Mouse (Mus musculus): ENCODE data around the gene Clpx.
"Not testable (repeated sequence)": the region's sequence is repeated elsewhere in the genome, so short reads cannot be mapped to it uniquely, and the experiment has no call there.

Clpx gene

DNA sequence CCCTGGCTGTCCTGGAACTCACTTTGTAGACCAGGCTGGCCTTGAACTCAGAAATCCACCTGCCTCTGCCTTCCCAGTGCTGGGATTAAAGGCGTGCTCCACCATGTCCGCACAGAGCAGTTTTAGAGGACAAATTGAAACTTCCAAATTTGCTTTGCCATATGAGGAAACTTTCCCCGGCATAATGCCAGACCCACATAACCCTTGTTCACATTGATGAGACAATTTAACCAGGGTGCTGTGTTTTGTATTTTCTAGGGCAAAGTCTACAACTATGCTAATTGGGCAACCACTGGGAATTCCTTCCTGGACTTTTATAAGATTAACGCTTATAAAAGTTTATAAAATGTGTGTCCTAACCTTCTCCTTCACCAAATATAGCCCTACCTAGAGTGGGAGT, 4.1 kb upstream of the Clpx start:
- in situ Hi-C loops (cut with MboI, MseI) = loop anchor here (5.0 kb wide), 1 partner anchor 52 kb away; no protein-coding TSS in a partner anchor

DNA sequence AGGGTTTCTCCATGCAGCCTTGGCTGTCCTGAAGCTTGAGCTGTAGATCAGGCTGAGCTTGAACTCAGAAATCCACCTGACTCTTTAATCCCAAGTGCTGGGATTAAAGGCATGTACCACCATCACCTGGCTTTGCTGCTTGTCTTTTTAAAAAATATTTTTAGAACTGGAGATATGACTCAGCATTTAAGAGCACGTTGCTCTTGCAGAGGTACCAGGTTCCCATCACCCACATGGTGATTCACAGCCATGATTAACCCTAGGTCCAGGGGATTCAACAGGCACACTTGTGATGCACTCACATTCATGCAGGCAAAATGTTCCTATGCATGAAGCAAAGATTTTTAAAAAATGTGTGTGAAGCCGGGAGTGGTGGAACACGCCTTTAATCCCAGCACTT, 1.6 kb upstream of the Clpx start:
- in situ Hi-C loops (cut with MboI, MseI) = loop anchor here (5.0 kb wide), 1 partner anchor 50 kb away; no protein-coding TSS in a partner anchor

DNA sequence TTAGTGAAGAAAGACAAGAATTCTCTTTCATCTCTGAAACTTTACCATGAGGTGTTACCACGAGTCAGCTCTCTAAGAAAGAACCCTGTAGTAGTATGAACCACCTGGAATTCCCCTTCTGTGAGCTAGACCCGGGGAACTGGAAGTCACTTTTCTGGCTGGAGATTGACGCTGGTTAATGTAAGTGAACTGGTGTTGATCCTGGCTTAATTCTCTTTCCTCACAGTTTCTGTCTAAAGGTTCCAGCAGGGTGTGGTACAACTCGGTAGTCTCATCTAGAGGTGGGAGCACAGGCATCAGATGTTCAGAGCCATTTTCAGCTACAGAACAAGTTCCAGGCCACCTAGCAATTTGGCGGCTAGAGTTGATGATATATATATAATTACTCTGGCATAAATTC, 941 bp upstream of the Clpx start:
- in situ Hi-C loops (cut with MboI, MseI) = loop anchor here (5.0 kb wide), 1 partner anchor 49 kb away; no protein-coding TSS in a partner anchor

DNA sequence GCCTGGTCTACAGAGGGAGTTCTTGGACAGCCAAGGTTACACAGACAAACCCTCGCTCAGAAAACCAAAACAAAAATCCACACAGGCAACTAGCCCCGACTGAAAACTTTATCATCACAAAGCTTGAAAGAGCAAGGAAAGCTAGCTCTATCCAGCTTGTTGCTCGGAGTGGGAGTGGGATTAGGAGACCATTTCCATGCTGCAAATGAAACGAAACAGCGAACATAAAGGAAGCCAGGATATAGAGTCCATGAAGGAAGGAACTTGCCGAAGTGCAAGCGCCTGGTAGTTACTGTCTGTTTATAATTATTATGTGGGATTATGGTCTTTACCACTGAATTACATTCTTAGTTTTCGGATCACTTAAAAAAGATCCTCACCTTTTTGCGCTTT, 484 bp upstream of the Clpx start:
- in situ Hi-C loops (cut with MboI, MseI) = loop anchor here (5.0 kb wide), 1 partner anchor 49 kb away; no protein-coding TSS in a partner anchor

DNA sequence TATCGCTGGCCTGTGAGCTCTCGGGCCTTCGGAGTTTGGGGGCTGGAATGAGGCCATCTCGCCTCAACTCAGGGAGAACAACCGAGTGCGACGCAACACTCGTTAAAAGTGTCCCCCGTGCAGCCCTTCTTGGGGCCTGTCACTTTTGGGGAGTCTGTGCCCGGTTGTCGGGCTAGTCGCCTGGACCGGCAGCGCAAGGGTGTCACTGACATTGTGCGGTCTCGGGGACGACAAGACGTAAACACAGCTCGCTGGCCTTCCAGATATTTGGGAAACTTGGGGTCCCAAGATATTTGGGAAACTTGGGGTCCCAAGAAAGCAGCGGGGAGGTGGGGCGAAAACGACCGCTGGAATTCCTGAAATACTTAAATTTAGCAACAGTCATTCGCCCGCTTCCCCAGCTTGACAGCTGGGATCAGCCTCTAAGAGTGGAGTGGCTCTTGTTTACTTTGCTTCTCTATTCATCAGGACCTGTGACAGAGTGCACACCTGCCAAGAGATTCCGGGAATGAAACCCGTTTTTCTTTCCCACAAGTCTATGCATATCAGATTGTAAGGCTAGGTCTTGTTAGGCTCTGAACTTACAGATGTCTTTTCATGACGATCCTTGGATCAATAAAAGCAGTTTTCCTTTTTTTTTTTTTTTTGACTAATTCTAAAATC, 787 bp downstream of the Clpx start:
- in situ Hi-C loops (cut with MboI, MseI) = loop anchor here (5.0 kb wide), 1 partner anchor 47 kb away; no protein-coding TSS in a partner anchor

DNA sequence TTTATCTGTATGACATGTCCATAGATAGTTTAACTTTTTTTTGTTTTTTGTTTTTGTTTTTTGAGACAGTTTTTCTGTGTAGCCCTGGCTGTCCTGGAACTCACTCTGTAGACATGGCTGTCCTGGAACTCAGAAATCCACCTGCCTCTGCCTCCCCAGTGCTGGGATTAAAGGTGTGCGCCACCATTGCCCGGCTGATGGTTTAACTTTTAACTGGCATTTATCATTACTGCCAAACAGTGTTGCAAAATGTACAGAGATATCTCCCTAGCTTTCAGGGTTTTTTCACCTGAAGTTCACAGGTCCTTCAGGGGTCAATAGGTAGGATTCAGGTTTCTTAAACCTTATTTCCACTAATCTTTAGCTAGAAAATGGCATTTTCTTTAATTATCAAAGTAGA, 3.0 kb downstream of the Clpx start:
- in situ Hi-C loops (cut with MboI, MseI) = no loop called here

DNA sequence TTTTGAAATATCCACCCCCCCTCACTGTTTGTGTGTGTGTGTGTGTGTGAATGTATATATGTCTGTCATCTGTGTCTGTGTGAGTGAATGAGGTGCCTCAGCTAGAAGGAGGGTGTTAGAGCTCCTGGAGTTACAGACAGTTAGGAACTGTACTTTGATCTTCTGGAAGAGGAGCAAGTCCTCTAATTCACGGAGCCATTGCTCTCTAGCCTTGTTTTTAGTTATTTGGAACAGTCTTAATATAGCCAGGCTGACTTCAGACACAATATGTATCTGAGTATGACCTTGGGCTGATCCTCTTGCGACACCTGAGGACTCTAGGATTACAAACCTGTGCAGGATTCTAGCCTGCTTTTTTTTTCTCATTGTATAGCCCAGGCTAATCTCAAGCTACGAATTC, 4.7 kb downstream of the Clpx start:
- in situ Hi-C loops (cut with MboI, MseI) = no loop called here

DNA sequence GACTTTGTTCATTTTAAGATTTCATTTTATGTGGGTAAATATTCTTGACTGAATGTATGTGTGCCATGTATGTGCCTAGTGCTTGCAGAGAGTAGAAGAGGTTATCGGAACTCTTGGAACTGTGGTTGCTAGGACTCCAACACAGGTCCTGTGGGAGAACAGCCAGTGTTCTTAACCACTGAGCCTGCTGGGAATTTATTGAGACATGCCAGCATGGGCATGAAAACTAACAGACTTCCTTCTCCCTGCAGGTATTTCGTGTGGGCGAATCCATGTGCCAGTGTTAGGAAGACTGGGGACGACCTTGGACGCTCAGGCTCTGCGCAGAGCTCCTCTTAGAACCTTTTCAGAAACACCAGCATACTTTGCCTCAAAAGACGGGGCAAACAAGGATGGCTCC, 5.6 kb downstream of the Clpx start:
- in situ Hi-C loops (cut with MboI, MseI) = no loop called here

DNA sequence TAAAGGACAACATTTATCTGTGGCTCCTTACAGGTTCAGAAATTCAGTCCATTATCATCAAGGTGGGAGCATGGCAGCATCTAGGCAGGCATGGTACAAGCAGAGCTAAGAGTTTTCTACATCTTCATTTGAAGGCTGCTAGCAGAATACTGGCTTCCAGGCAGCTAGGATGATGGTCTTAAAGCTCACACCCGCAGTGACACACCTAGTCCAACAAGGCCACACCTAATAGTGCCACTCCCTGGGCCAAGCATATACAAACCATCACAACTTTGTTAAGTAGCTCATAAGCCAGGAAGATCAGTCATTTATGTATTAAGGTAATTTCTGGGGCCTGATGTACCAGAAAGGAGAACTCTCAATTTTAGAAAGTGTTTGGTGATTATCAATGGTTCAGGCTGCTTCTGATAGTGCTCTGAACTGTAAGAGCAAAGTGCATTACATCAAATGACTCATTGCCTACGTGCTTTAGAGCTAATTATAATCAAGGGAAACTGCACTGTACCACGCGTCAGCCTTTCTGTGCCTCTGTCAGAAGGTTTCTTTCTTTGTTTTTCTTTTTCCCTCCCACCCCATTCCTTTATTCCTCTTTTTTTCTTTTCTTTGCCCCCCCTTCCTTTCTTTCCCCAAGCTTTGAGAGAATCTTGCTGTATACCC, 8.4 kb downstream of the Clpx start:
- in situ Hi-C loops (cut with MboI, MseI) = no loop called here

DNA sequence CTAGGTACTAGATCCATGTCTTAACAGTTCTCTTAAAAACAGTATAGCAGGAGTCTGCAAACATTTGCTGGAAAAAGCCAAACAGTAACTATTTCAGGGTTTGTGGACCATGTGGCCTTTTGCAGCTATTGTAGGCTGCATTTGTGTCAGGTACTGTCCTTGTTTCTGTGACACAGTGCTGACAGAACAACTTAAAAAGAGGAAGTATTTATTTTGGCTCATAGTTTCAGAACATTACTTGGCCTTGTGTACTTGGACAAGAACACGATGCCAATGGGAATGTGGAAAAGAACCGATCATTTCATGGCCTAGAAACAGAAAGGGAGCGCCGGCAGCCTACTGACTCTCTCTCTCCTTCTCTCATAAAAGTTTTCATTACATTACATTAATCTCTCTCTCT, 9.5 kb downstream of the Clpx start:
- in situ Hi-C loops (cut with MboI, MseI) = no loop called here

DNA sequence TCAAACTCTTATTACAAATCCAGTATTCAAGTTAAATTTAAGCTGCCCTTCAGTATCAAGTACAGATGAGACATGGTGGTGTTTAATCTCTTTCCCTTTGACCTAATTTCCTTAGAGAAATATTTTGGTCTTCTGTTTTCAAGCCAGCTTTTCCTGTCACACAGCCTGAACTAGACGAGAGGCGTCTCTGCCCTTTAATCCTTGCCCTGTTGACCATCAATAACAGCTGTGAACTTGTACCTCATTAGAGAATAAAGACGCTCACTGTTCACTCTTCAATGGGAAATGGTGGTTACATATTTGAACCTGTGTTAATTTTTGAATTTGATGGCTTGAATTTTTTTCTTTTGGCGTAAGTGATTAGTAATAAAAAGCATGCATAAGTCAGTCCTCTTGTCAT, 10.2 kb downstream of the Clpx start:
- in situ Hi-C loops (cut with MboI, MseI) = no loop called here

DNA sequence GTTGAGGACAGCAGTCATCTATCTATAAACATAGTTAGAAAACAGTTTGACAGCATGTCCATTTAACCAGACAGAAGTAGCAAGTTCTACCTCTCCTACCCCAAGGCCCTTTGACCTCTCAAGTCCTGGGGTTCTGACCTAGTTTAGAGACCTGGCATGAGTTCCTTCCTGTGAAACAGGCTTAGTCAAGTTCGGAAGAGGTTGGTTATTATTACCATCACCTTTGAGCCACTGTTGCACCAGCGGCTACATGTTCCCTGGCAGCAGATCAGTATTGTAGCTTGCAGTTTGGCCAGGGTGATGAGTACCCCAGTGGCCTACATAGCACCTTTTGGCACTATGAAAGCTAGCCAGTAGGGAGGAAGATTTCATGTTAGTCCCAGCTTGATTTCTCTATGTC, 12.6 kb downstream of the Clpx start:
- in situ Hi-C loops (cut with MboI, MseI) = no loop called here

DNA sequence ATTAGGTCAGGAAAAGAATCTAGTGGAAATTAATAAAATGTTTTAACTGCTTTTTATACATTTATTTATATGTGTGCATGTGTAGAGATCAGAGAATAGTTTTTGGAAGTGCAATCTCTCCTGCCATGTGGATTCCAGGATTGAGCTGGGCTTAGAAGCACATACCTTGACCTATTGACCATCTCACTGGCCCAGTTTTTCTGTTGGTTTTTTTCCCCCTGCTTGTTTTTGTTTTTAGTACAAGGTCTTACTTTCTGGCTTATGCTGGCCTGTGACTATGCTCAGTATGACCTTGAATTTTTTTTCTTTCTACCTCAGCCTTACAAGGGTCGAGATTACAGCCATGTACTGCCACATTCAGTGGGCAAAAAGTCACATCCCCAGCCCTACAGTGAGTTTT, 14.0 kb downstream of the Clpx start:
- in situ Hi-C loops (cut with MboI, MseI) = no loop called here

DNA sequence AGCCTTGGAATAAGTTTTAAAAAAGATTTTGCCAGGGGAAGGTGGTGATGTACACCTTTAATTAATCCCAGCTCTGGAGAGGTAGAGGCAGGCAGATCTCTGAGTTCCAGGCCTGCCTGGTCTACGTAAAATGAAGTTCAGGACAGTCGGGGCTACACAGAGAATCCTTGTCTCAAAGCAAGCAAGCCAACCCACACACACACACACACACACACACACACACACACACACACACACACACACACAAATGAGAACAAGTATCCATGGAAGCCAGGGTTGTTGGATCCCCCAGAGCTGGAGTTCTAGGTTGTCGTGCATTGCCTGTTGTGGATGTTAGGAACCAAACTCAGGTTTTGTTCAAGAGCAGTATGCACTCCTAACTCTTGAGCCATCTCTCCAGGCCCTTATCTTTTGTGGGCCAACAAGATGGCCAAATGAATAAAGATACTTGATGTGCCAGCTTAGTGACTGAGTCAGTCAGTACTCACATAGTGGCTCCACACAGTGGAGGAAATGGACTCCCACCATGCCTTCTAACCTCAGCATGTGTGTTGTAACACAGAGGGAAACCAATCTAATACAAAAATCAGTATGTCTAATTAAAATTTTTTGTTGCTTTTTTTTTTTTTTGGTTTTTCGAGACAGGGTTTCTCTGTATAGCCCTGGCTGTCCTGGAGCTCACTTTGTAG, 18.8 kb downstream of the Clpx start:
- in situ Hi-C loops (cut with MboI, MseI) = no loop called here

DNA sequence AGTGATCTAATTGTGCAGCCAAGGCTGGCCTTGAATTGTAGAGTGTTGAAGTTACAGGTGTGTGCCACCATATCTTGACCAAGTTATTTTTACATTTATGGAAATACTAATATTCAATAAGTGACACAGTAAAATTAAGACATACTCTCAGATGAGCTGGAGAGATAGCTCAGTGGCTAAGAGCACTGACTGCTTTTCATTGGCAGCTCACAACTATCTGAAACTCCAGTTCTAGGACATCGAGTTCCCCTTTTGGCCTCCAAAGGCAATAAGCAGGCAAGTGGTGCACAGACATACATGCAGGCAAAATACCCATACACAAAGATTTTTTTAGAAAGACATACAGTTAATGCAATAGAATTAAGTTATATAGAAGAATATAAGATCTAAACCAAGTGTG, 19.8 kb downstream of the Clpx start:
- in situ Hi-C loops (cut with MboI, MseI) = no loop called here

DNA sequence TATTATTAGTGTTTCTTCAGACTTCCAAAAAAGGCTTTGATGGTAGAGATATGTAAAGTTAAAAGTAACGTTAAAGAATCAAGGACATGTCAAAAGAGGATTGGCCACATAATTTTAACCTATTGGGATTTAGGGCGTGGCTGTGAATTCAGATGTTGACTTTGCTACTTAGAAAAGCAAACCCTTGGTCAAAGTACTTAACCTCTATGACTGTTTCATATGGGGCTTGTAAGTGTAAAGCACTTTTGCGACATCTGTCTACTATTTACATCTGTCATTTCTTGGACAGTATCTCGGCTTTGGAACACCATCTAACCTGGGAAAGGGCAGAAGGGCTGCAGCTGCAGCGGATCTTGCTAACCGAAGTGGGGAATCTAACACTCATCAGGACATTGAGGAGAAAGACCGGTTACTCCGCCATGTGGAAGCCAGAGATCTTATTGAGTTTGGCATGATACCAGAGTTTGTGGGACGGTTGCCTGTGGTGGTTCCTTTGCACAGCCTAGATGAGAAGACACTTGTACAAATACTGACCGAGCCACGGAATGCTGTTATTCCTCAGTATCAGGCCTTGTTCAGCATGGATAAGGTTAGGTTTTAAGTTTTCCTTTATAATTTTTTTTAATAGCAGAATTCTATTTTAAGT, 28.3 kb downstream of the Clpx start:
- in situ Hi-C loops (cut with MboI, MseI) = no loop called here

DNA sequence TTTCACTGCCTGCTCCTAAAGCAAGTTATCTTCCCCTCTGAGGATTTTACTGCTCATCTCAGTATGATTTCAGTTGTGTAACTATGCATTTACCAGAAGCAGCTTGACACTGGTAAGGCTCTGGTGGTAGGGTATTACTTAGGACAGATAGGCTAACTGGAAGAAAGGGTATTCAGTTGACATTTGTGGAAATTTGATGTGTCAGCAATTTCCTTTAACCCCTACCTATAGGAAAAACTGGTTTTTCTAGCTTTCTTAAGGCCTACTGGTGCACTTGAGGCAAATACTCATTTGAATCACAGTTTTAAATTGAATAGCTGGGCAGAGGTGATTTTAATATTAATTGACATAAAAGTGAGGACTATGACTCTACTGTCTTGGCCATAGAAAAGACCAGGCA, 31.9 kb downstream of the Clpx start:
- in situ Hi-C loops (cut with MboI, MseI) = no loop called here

DNA sequence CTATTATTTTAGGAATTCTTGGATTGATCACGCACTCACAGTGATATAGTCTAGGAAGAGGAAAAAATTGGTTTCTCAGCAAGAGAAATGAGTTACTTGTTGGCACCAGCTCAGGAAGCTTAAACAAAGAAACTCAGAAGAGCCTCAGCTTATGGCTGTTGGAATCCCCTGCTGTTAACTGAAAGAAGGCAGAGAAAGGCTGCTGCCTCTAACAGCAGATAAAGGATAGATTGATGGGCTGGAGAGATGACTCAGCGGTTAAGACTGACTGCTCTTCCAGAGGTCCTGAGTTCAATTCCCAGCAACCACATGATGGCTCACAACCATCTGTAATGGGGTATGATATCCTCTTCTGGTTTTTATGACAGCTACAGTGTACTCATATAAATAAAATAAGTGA, 33.3 kb downstream of the Clpx start:
- in situ Hi-C loops (cut with MboI, MseI) = no loop called here

DNA sequence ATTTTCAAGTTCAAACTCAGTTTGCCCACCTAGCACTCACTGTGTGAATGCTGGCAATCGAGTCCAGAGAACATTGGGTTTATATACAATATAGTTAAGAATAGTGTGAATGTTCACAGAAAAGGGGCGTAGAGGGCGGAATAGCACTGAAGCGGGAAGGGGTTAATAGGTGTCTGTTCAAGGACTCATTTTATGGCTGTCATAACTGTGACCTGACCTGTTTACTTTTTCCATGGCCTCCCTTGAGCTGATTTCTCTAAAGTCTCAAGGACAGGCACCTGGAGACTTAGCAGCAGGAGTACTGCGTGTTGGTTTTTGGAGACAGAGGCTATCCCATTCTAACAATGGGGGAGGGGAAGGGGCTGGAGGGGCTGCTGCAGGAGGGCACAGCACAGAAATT, 39.9 kb downstream of the Clpx start:
- in situ Hi-C loops (cut with MboI, MseI) = no loop called here

DNA sequence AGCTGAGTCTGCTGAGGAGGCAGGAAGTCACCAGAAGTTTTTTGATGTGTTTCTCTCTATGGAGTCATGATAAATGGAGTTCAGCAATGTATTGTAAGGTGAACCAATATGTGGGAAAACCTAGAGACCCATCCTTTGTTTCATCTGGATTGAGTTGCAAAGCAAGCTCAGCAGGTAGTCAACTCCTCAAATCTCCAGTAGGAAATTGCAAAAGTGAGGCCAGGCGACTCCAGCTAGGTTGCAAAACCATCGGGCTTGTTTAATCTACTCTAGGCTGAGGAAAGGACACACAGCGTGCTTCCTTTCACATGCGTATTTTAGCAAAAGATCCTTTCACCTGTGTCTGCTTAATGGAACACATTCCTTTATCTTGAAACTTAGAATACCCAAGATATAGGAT, 45.1 kb downstream of the Clpx start:
- in situ Hi-C loops (cut with MboI, MseI) = no loop called here

DNA sequence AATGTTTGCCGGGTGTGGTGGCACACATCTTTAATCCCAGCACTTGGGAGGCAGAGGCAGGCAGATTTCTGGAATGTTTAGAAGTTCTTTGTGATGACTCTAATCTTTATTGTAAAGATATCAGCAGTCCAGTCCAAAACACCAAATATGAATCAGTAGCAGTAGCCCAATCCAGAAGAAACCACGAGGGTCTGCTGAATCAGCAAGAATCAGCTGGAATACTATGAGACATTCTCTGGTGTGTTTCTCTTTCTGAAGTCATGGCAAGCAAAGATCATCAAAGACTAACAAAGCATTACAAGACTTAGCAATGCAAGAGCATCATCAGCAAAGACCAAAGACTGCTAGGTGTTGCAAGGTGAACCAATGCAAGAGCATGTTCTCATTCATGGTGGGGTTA, 46.4 kb downstream of the Clpx start:
- in situ Hi-C loops (cut with MboI, MseI) = loop anchor here (5.0 kb wide), 1 partner anchor 48 kb away; the partner anchor contains the start of gene Clpx

DNA sequence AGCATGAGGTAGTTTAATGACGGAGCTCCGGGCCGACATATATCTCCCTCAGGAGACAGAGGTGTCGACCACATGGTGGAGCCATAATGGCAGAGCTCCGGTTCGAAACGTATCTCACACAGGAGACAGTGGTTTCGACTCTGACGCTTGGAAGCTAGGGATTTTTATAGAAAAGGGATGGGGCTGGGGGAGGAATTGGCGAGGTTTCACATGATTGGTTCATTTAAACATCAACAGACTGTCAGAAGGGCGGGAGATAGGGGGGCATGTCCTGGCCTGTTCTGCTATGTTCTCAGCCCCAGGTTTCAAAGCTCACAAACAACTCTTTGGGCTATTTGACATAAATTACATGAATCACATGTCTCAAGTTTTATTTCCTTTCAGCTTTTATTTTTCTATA, 51.4 kb downstream of the Clpx start:
- in situ Hi-C loops (cut with MboI, MseI) = not testable (repeated sequence)

Measured in regulatory T cell (primary cell).